8 mouse cellular contexts compared by ENCODE assay signal in the genomic region with DNA sequence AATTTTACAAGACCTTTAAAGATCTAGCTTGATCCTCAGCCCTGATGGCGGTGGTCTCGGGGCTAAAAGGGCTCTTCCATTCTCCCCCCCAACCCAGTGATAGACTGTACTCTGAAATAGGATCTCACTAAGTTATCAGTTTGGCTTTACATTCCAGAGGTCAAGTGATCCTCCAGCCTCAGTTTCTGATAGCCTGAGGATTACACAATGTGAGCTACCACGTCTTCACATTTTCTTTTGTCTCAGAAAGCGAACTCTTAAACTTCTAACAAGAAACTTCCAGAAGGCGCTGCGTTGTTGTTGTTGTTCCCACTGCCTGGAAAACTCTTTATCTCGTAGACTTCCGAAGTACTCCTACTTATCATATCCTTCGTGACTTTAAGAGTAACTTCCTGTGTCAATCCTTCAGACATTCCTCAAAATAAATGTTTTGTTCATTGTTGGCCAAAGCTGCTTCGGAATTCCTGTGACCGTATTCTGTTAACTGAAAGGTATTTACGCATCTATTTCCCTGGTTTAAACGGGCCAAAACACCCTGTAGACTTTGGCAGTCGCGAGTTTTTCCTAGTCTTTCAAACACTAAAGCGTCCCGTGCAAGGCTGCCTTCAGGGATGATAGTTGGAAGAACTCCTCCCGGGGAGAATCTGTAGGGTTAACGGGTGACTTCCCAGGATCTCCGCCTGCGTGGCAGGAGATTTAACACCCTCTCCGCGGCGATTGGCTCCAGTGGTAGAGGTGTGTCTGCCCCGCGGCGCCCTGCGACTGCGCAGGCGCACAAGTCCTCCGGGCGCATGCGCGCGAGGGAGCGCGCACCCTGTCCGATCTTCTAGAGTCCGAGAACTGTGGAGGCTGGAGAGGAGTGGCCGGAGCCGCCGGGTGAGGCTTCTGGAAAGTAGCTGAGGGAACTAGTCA. TPM values are rescaled to one million over a fixed set of nuclear protein-coding genes. Genes with fewer than 3 reads are reported as not detected.
DNase-seq lines count a peak whose midpoint lies in the region; ATAC-seq and TF ChIP-seq lines count a peak whose summit lies in the region.

A gene (plus strand): TSS at position 786 of the 912 bp plus-strand sequence.

- peaks cover 29% of the 10 kb centered on the region for H3K4me1 ChIP-seq in E14TG2a.4 (replicated peaks; ENCODE audit: low read depth, low read length)
- H3K4me1 ChIP-seq in forebrain, embryonic 12.5 days = peaks cover 26% of the 10 kb centered on the region
- peaks cover 6% of the 10 kb centered on the region; the same call in 1 of the 2 replicates for H3K4me1 ChIP-seq in heart, postnatal 0 days (ENCODE audit: control insufficient read depth, insufficient read depth)
- peaks cover 28% of the 10 kb centered on the region for H3K4me1 ChIP-seq in liver, embryonic 16.5 days (ENCODE audit: control insufficient read depth, low read depth, low read length)
- peaks cover 33% of the 10 kb centered on the region for H3K4me1 ChIP-seq in neural tube, embryonic 13.5 days (replicated peaks)
- H3K4me1 ChIP-seq in testis, adult 2 months (ENCODE audit: control insufficient read depth, insufficient read depth, low read length) = peaks cover 2% of the 10 kb centered on the region

- peak within 1 kb of the TSS; percentile 73 for H3K4me2 ChIP-seq in forebrain, embryonic 12.5 days
- H3K4me2 ChIP-seq in heart, postnatal 0 days (ENCODE audit: low read depth, low read length) = peak within 1 kb of the TSS; percentile 81
- H3K4me2 ChIP-seq in liver, embryonic 16.5 days (ENCODE audit: low read depth, low read length) = peak within 1 kb of the TSS; percentile 92
- H3K4me2 ChIP-seq in neural tube, embryonic 13.5 days = peak within 1 kb of the TSS; percentile 82

- peak within 1 kb of the TSS; percentile 79 for H3K9ac ChIP-seq in forebrain, embryonic 12.5 days
- peak within 1 kb of the TSS; percentile 85 for H3K9ac ChIP-seq in heart, postnatal 0 days (replicated peaks; ENCODE audit: low read depth, low read length)
- H3K9ac ChIP-seq in liver, embryonic 16.5 days (ENCODE audit: low read depth, low read length) = peak within 1 kb of the TSS; percentile 86
- H3K9ac ChIP-seq in neural tube, embryonic 13.5 days = peak within 1 kb of the TSS; percentile 85

- peak within 1 kb of the TSS; percentile 78 for H3K27ac ChIP-seq in forebrain, embryonic 12.5 days
- peak within 1 kb of the TSS; percentile 95 for H3K27ac ChIP-seq in heart, postnatal 0 days (ENCODE audit: low read depth)
- H3K27ac ChIP-seq in liver, embryonic 16.5 days (ENCODE audit: low read length) = peak within 1 kb of the TSS; percentile 89
- H3K27ac ChIP-seq in neural tube, embryonic 13.5 days (replicated peaks) = peak within 1 kb of the TSS; percentile 79
- H3K27ac ChIP-seq in testis, adult 2 months (ENCODE audit: control insufficient read depth, insufficient read depth, low read depth, low read length) = peak within 1 kb of the TSS; percentile 90

- TF ChIP-seq CTCF in E14TG2a.4 (conservative IDR thresholded peaks at IDR 0.05; ENCODE audit: low read length) = no peak
- TF ChIP-seq CTCF in heart, postnatal 0 days (IDR thresholded peaks at IDR 0.05; ENCODE audit: low read depth) = no peak
- no peak for TF ChIP-seq CTCF in testis, adult 2 months (IDR thresholded peaks at IDR 0.05; ENCODE audit: control insufficient read depth, insufficient read depth, insufficient replicate concordance, low read depth, low read length)

- peak within 1 kb of the TSS; percentile 87 for H3K4me3 ChIP-seq in E14TG2a.4 (replicated peaks; ENCODE audit: low read length)
- H3K4me3 ChIP-seq in forebrain, embryonic 12.5 days (replicated peaks) = peak within 1 kb of the TSS; percentile 70
- H3K4me3 ChIP-seq in heart, postnatal 0 days (ENCODE audit: low read depth, low read length) = peak within 1 kb of the TSS; percentile 72
- peak within 1 kb of the TSS; percentile 85 for H3K4me3 ChIP-seq in liver, embryonic 16.5 days (ENCODE audit: low read depth, low read length)
- H3K4me3 ChIP-seq in neural tube, embryonic 13.5 days = peak within 1 kb of the TSS; percentile 79
- peak within 1 kb of the TSS; percentile 86 for H3K4me3 ChIP-seq in testis, adult 2 months (ENCODE audit: control insufficient read depth, low read depth, low read length)

- DNase-seq in c-Kit-positive CD71-positive TER-119-positive erythroid progenitor cells, embryonic 14.5 days (ENCODE audit: low spot score) = peak; percentile 90
- DNase-seq in heart, postnatal 0 days (ENCODE audit: low spot score) = peak; percentile 96
- peak; percentile 93 to 96 for DNase-seq in kidney, postnatal 4 days

- H3K9me3 ChIP-seq in E14TG2a.4 (ENCODE audit: low read length) = no peaks in the 10 kb centered on the region
- H3K9me3 ChIP-seq in forebrain, embryonic 12.5 days = no peaks in the 10 kb centered on the region
- H3K9me3 ChIP-seq in heart, postnatal 0 days (replicated peaks; ENCODE audit: control insufficient read depth, low read length) = no peaks in the 10 kb centered on the region
- no peaks in the 10 kb centered on the region for H3K9me3 ChIP-seq in liver, embryonic 16.5 days (replicated peaks; ENCODE audit: control insufficient read depth, low read length)
- H3K9me3 ChIP-seq in neural tube, embryonic 13.5 days = no peaks in the 10 kb centered on the region

- no peaks in the 10 kb centered on the region for H3K36me3 ChIP-seq in E14TG2a.4 (ENCODE audit: insufficient read depth, low read length)
- peaks cover 9% of the 10 kb centered on the region for H3K36me3 ChIP-seq in forebrain, embryonic 12.5 days (replicated peaks)
- H3K36me3 ChIP-seq in heart, postnatal 0 days (replicated peaks; ENCODE audit: control insufficient read depth, insufficient read depth, low read length) = 0 out of 2 replicates have a peak, but pooled peaks cover 9% of the 10 kb centered on the region
- no peaks in the 10 kb centered on the region for H3K36me3 ChIP-seq in liver, embryonic 16.5 days (ENCODE audit: control insufficient read depth, insufficient read depth)
- peaks cover 9% of the 10 kb centered on the region for H3K36me3 ChIP-seq in neural tube, embryonic 13.5 days
- no peaks in the 10 kb centered on the region for H3K36me3 ChIP-seq in testis, adult 2 months (ENCODE audit: control insufficient read depth, insufficient read depth, low read length)

- 0 out of 2 replicates have a peak, but pooled peaks have one; percentile 18 for TF ChIP-seq EP300 in heart, postnatal 0 days (IDR thresholded peaks at IDR 0.05; ENCODE audit: low read depth)

- 2% methylated on average over 42 of the region's 42 CpGs for WGBS in forebrain, embryonic 12.5 days
- WGBS in heart, postnatal 0 days = under 1% methylated on average over 42 of the region's 42 CpGs
- WGBS in liver, embryonic 16.5 days (ENCODE audit: insufficient replicate concordance) = under 1% methylated on average over 42 of the region's 42 CpGs
- 2% methylated on average over 42 of the region's 42 CpGs for WGBS in neural tube, embryonic 13.5 days

- peak; percentile 94 for TF ChIP-seq POLR2A in testis, adult 2 months (IDR thresholded peaks at IDR 0.05; ENCODE audit: control insufficient read depth, low read depth, low read length)

- ATAC-seq in forebrain, embryonic 12.5 days (ENCODE audit: low FRiP score) = peak; percentile 93
- ATAC-seq in heart, postnatal 0 days (ENCODE audit: insufficient read depth, low read depth) = peak; percentile 94
- ATAC-seq in liver, embryonic 16.5 days (ENCODE audit: low read depth) = peak; percentile 95
- peak; percentile 90 for ATAC-seq in neural tube, embryonic 13.5 days (ENCODE audit: low read depth)

- no peaks in the 10 kb centered on the region for H3K27me3 ChIP-seq in E14TG2a.4 (ENCODE audit: insufficient read depth, low read length)
- no peaks in the 10 kb centered on the region for H3K27me3 ChIP-seq in forebrain, embryonic 12.5 days
- H3K27me3 ChIP-seq in heart, postnatal 0 days (ENCODE audit: control insufficient read depth, insufficient read depth, low read length) = no peaks in the 10 kb centered on the region
- no peaks in the 10 kb centered on the region for H3K27me3 ChIP-seq in liver, embryonic 16.5 days (ENCODE audit: control insufficient read depth, insufficient read depth, low read depth, low read length)
- no peaks in the 10 kb centered on the region for H3K27me3 ChIP-seq in neural tube, embryonic 13.5 days
- H3K27me3 ChIP-seq in testis, adult 2 months (ENCODE audit: control insufficient read depth, insufficient read depth, low read length) = no peaks in the 10 kb centered on the region

RNA-seq across cellular contexts. Expression of the gene that starts here (rescaled TPM):
- polyA plus RNA-seq in forebrain, embryonic 12.5 days (2016; fragmentation: Nextera tagmentation; extraction: Ambion mirVana) = 32.2 and 35.8 TPM in 2 replicates
- 40.2 and 48.1 TPM in 2 replicates for total RNA-seq in heart, postnatal 0 days (2014; rRNA removed; ENCODE audit: low replicate concordance)
- 30.1 and 33.2 TPM in 2 replicates for polyA plus RNA-seq in heart, postnatal 0 days (2015; fragmentation: Nextera tagmentation; extraction: Ambion mirVana)
- 24.2 and 27.1 TPM in 2 replicates for polyA plus RNA-seq in liver, embryonic 16.5 days (2015; fragmentation: Nextera tagmentation; extraction: Ambion mirVana)
- 21.6 and 26.1 TPM in 2 replicates for polyA plus RNA-seq in neural tube, embryonic 13.5 days (2015; fragmentation: Nextera tagmentation; extraction: Ambion mirVana)
- 9.9 and 14.7 TPM in 2 replicates for polyA plus RNA-seq in testis, adult 2 months (2012; rRNA removed)

Comparison
In these comparisons a context has a peak if more than half of its experiments do, and no peak if none do; other contexts are left out.
1. Peak in every context shown above with its lines: DNase-seq, ATAC-seq, H3K4me3 ChIP-seq and H3K27ac ChIP-seq.